Mouse (Mus musculus) embryonic fibroblast, embryonic 13.5 days (primary cell): ENCODE data around the gene Deaf1.

Experiments
- CTCF ChIP-seq: IDR thresholded peaks from 2 replicates; pipeline ENCODE4 v1.5.1; 2011; ENCODE audit warnings: mild to moderate bottlenecking, control low read depth, low read length, moderate library complexity, borderline replicate concordance; ENCODE audit not compliant: insufficient read depth
- POLR2A ChIP-seq: IDR thresholded peaks from 2 replicates; pipeline ENCODE4 v1.6.1; 2011; ENCODE audit warnings: low read depth, mild to moderate bottlenecking, control low read depth, low read length, moderate library complexity

GRCm38 (mm10) chr7:141337716-141338416, 10.4 kb upstream of the Deaf1 start:
- TF ChIP-seq CTCF, result no peak
- no peak for TF ChIP-seq POLR2A
